Mouse (Mus musculus) G1E (cell line): ENCODE measurements around the gene Neurl2.

ENCODE experiments used
- CTCF ChIP-seq: IDR thresholded peaks from 2 replicates; pipeline ENCODE4 v1.5.1; 2012; ENCODE audit warnings: low read depth, low read length, inconsistent platforms, mixed read lengths
- GATA1 ChIP-seq: IDR thresholded peaks from 2 replicates; pipeline ENCODE4 v1.6.1; 2012; ENCODE audit warnings: borderline replicate concordance, low read length, inconsistent platforms, mixed read lengths
- POLR2AphosphoS5 ChIP-seq: IDR thresholded peaks from 2 replicates; pipeline ENCODE4 v1.6.1; 2012; ENCODE audit warnings: low read depth, low read length, inconsistent platforms; ENCODE audit not compliant: insufficient replicate concordance

DNA sequence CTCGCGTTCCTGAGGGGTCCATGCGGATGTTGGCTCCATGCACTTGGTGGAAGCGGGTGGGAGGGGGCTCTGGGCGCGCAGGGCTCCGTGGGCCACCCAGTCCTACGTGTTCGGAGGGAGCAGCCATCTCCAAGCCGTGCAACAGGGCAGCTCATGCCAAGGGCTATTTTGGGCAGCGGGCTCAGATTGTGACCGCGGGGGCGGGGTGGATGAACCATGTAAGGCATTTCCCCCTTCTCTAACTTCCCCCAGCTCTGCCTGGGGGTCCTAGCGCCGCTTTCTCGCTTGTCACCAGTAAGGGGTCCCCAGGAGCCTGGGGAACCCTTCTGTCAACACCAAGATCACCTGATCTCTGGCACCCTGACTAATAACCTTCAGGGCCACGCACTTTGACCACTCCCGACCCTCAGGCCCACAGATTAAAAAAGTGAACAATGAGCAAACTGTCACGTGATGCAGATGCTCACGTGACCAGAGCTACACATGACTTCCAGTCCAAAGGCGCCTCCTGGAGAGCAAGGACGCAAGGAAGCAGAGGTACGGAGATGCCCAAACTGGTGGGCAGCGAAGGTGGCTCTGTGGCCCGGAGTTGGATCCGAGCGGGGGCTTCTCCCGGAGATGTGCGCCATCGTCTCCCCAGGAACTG lies at the start of gene Neurl2:
- TF ChIP-seq CTCF, result no peak
- TF ChIP-seq GATA1, result no peak
- TF ChIP-seq POLR2AphosphoS5, result no peak
